Mouse (Mus musculus): ENCODE measurements at regions not wholly inside any gene's neighbourhood (a gene's known extent, or its start where the extent isn't known, plus 50 kb on each side); places are given as distances from the start of the nearest gene placed in this dataset.

GRCm38 (mm10) chr15:88353206-88353605 lies 246.9 kb upstream of the Zdhhc25 start:
- TF ChIP-seq POLR2A (IDR thresholded peaks at IDR 0.05; ENCODE audit: low read depth, low read length) = no peak
- no peak for TF ChIP-seq CTCF (IDR thresholded peaks at IDR 0.05; ENCODE audit: extremely low read depth, insufficient read depth, insufficient read length, insufficient replicate concordance)

Measured in spleen, adult 2 months (tissue).